ENCODE assay signal across 19 mouse cellular contexts in the genomic region with DNA sequence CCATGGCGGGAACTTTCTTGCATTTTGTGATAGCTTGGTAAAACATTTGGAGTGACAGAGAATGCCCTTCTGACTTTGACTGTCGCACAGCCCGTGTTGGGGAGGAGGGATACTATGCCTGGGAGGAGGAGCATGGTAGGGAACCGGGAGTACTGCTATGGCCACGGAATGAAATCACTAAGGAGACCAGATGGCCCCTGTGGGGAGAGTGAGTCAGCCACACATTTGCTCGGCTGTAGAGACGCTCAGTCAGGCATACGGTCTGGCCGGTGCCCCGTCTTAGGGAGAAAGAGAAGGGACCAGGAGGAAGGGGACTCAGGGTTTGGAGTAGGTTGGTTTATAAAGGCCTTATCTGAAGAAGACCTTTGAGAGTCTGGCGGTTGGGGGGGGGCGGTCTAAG.
A peak's percentile ranks its signal among the peaks of the same experiment; 100 is the strongest.
DNase-seq lines count a peak whose midpoint lies in the region; ATAC-seq lines count a peak whose summit lies in the region.
"Had no signal": no experiment of that assay in that cellular context is flagged by ENCODE, and none has a peak within 500 bp of the region (broad histone marks: within the 10 kb centered on the region; RNA-seq: fewer than 3 reads in every experiment).

No protein-coding gene starts in this region.

- no peaks in the 10 kb centered on the region for H3K4me1 ChIP-seq in forebrain, embryonic 11.5 days (replicated peaks; ENCODE audit: control insufficient read depth, insufficient read depth, low read length)
- H3K4me1 ChIP-seq: embryonic facial prominence, embryonic 10.5 days; heart, embryonic 15.5 days; hindbrain, embryonic 10.5 days; hindbrain, embryonic 15.5 days had no signal

- intact Hi-C loops in left cerebral cortex, postnatal 10 days (cut with DNase I): no loop called here

- WGBS in forebrain, embryonic 11.5 days: 93% methylated on average over 12 of the region's 12 CpGs

- peak; percentile 63 for DNase-seq in brain, adult 2 months (ENCODE audit: low read depth, low spot score)
- peak; percentile 30 to 37 for DNase-seq in cerebellum, adult 18-20 months
- DNase-seq in cerebellum, adult 9-11 months: peak; percentile 13
- peak; percentile 33 to 37 for DNase-seq in cerebellum, postnatal 36 days
- DNase-seq in left cerebral cortex, postnatal 10 days (ENCODE audit: extremely low spot score in 1 of 2, low spot score in 2 of 2): no peak
- no peak for DNase-seq in gastrocnemius, postnatal 25 days
- no peak for DNase-seq in forebrain, embryonic 11.5 days (ENCODE audit: low spot score)
- DNase-seq: adrenal gland, postnatal 10 days; gastrocnemius, postnatal 10 days; heart, adult 2 months; heart, postnatal 14 days; kidney, adult 8-10 months had no signal

- no peak overlapping the region for H3K9ac ChIP-seq in forebrain, embryonic 11.5 days (ENCODE audit: low read length)
- H3K9ac ChIP-seq: heart, embryonic 15.5 days; hindbrain, embryonic 15.5 days had no signal

- H3K27me3 ChIP-seq in forebrain, embryonic 11.5 days (ENCODE audit: control insufficient read depth, insufficient read depth, low read length): no peaks in the 10 kb centered on the region
- H3K27me3 ChIP-seq: heart, embryonic 15.5 days; hindbrain, embryonic 15.5 days had no signal

- no peaks in the 10 kb centered on the region for H3K36me3 ChIP-seq in forebrain, embryonic 11.5 days (ENCODE audit: control insufficient read depth, insufficient read depth, low read length)
- H3K36me3 ChIP-seq: embryonic facial prominence, embryonic 10.5 days; heart, embryonic 15.5 days; hindbrain, embryonic 10.5 days; hindbrain, embryonic 15.5 days had no signal

- H3K27ac ChIP-seq in forebrain, embryonic 11.5 days (ENCODE audit: low read depth, low read length): no peak overlapping the region
- H3K27ac ChIP-seq: embryonic facial prominence, embryonic 10.5 days; heart, adult 2 months; heart, embryonic 15.5 days; hindbrain, embryonic 10.5 days; hindbrain, embryonic 15.5 days had no signal

- no peaks in the 10 kb centered on the region for H3K9me3 ChIP-seq in forebrain, embryonic 11.5 days (ENCODE audit: control insufficient read depth, low read length)
- H3K9me3 ChIP-seq: embryonic facial prominence, embryonic 10.5 days; heart, embryonic 15.5 days; hindbrain, embryonic 10.5 days; hindbrain, embryonic 15.5 days had no signal

- no peak overlapping the region for H3K4me2 ChIP-seq in forebrain, embryonic 11.5 days (ENCODE audit: low read depth, low read length, severe bottlenecking)
- H3K4me2 ChIP-seq: heart, embryonic 11.5 days; heart, embryonic 15.5 days; hindbrain, embryonic 15.5 days had no signal

- no peak overlapping the region for H3K4me3 ChIP-seq in forebrain, embryonic 11.5 days (ENCODE audit: low read depth, low read length)
- H3K4me3 ChIP-seq: embryonic facial prominence, embryonic 10.5 days; heart, adult 2 months; heart, embryonic 15.5 days; hindbrain, embryonic 10.5 days; hindbrain, embryonic 15.5 days had no signal

- no peak for ATAC-seq in forebrain, embryonic 11.5 days (replicated peaks; ENCODE audit: low FRiP score)
- ATAC-seq: forebrain, embryonic 14.5 days; intestine, postnatal 0 days had no signal

Comparison
In these comparisons a context has a peak if more than half of its experiments do, and no peak if none do; other contexts are left out.
1. DNase-seq: peak in brain, adult 2 months (single experiment), cerebellum, adult 18-20 months (2 of 2), cerebellum, adult 9-11 months (single experiment) and cerebellum, postnatal 36 days (2 of 2); none in left cerebral cortex, postnatal 10 days (0 of 2), gastrocnemius, postnatal 25 days (single experiment) and forebrain, embryonic 11.5 days (single experiment).